Mouse (Mus musculus): ENCODE results near the gene Mtif3. TPM values are rescaled to one million over a fixed set of nuclear protein-coding genes. Genes with fewer than 3 reads are reported as not detected.

Mtif3 gene
- polyA plus RNA-seq, 1 experiment, result 12.3 TPM

- no peak overlapping the region for H3K4me3 ChIP-seq (replicated peaks; ENCODE audit: control insufficient read depth, low read depth, low read length)
- 69% methylated on average over 10 of the region's 10 CpGs for WGBS
- peaks cover 2% of the 10 kb centered on the region for H3K4me1 ChIP-seq (ENCODE audit: control insufficient read depth, insufficient read depth, low read length)
- TF ChIP-seq POLR2A (IDR thresholded peaks at IDR 0.05; ENCODE audit: borderline replicate concordance, control insufficient read depth, low read depth, low read length) (no peak), CTCF (IDR thresholded peaks at IDR 0.05; ENCODE audit: control insufficient read depth, insufficient read depth, low read length) (no peak)
- no peak overlapping the region for H3K27ac ChIP-seq (ENCODE audit: control insufficient read depth, insufficient read depth, low read depth, low read length, poor library complexity)
These were observed 8.4 kb upstream of the Mtif3 start for GRCm38 (mm10) chr5:146971776-146972561.

GRCm38 (mm10) chr5:146968695-146969393 is 5.2 kb upstream of the Mtif3 start:
- no peak overlapping the region for H3K27ac ChIP-seq (ENCODE audit: control insufficient read depth, insufficient read depth, low read depth, low read length, poor library complexity)
- TF ChIP-seq POLR2A (IDR thresholded peaks at IDR 0.05; ENCODE audit: borderline replicate concordance, control insufficient read depth, low read depth, low read length) (no peak), CTCF (IDR thresholded peaks at IDR 0.05; ENCODE audit: control insufficient read depth, insufficient read depth, low read length) (no peak)
- 78% methylated on average over 13 of the region's 13 CpGs for WGBS
- H3K4me3 ChIP-seq (replicated peaks; ENCODE audit: control insufficient read depth, low read depth, low read length), result no peak overlapping the region
- H3K4me1 ChIP-seq (ENCODE audit: control insufficient read depth, insufficient read depth, low read length), result peaks cover 2% of the 10 kb centered on the region

GRCm38 (mm10) chr5:146963937-146964278 is 308 bp upstream of the Mtif3 start:
- WGBS, result 64% methylated on average over 8 of the region's 8 CpGs
- Histone ChIP-seq H3K4me3 (replicated peaks; ENCODE audit: control insufficient read depth, low read depth, low read length) (no peak overlapping the region), H3K27ac (ENCODE audit: control insufficient read depth, insufficient read depth, low read depth, low read length, poor library complexity) (no peak overlapping the region), H3K4me1 (ENCODE audit: control insufficient read depth, insufficient read depth, low read length) (peaks cover 5% of the 10 kb centered on the region)
- TF ChIP-seq POLR2A (IDR thresholded peaks at IDR 0.05; ENCODE audit: borderline replicate concordance, control insufficient read depth, low read depth, low read length) (no peak), CTCF (IDR thresholded peaks at IDR 0.05; ENCODE audit: control insufficient read depth, insufficient read depth, low read length) (no peak)

GRCm38 (mm10) chr5:146956678-146957077 is 6.9 kb downstream of the Mtif3 start:
- WGBS, result 85% methylated on average over 18 of the region's 18 CpGs
- no peak for TF ChIP-seq POLR2A (IDR thresholded peaks at IDR 0.05; ENCODE audit: borderline replicate concordance, control insufficient read depth, low read depth, low read length)
- no peak for TF ChIP-seq CTCF (IDR thresholded peaks at IDR 0.05; ENCODE audit: control insufficient read depth, insufficient read depth, low read length)
- Histone ChIP-seq H3K4me3 (replicated peaks; ENCODE audit: control insufficient read depth, low read depth, low read length) (no peak overlapping the region), H3K4me1 (ENCODE audit: control insufficient read depth, insufficient read depth, low read length) (peaks cover 2% of the 10 kb centered on the region), H3K27ac (ENCODE audit: control insufficient read depth, insufficient read depth, low read depth, low read length, poor library complexity) (no peak overlapping the region)

GRCm38 (mm10) chr5:146955651-146956050 is 7.9 kb downstream of the Mtif3 start:
- no peak for TF ChIP-seq CTCF (IDR thresholded peaks at IDR 0.05; ENCODE audit: control insufficient read depth, insufficient read depth, low read length)
- no peak for TF ChIP-seq POLR2A (IDR thresholded peaks at IDR 0.05; ENCODE audit: borderline replicate concordance, control insufficient read depth, low read depth, low read length)
- Histone ChIP-seq H3K27ac (ENCODE audit: control insufficient read depth, insufficient read depth, low read depth, low read length, poor library complexity) (no peak overlapping the region), H3K4me3 (replicated peaks; ENCODE audit: control insufficient read depth, low read depth, low read length) (no peak overlapping the region), H3K4me1 (ENCODE audit: control insufficient read depth, insufficient read depth, low read length) (no peaks in the 10 kb centered on the region)
- 87% methylated on average over 5 of the region's 5 CpGs for WGBS

- TF ChIP-seq CTCF (IDR thresholded peaks at IDR 0.05; ENCODE audit: control insufficient read depth, insufficient read depth, low read length) (no peak), POLR2A (IDR thresholded peaks at IDR 0.05; ENCODE audit: borderline replicate concordance, control insufficient read depth, low read depth, low read length) (no peak)
- H3K4me3 ChIP-seq (replicated peaks; ENCODE audit: control insufficient read depth, low read depth, low read length), result no peak overlapping the region
- 94% methylated on average over 7 of the region's 7 CpGs for WGBS
- H3K4me1 ChIP-seq (ENCODE audit: control insufficient read depth, insufficient read depth, low read length), result no peaks in the 10 kb centered on the region
- H3K27ac ChIP-seq (ENCODE audit: control insufficient read depth, insufficient read depth, low read depth, low read length, poor library complexity), result no peak overlapping the region
These were observed 9.0 kb downstream of the Mtif3 start for GRCm38 (mm10) chr5:146954576-146954975.

- no peak for TF ChIP-seq CTCF (IDR thresholded peaks at IDR 0.05; ENCODE audit: control insufficient read depth, insufficient read depth, low read length)
- peak; percentile 77; the same call in 1 of the 2 replicates for TF ChIP-seq POLR2A (IDR thresholded peaks at IDR 0.05; ENCODE audit: borderline replicate concordance, control insufficient read depth, low read depth, low read length)
These were observed 15.0 kb downstream of the Mtif3 start, which contains the start of gene Gtf3a for GRCm38 (mm10) chr5:146948508-146949088. Gene Gtf3a (plus strand): TSS chr5:146948657.

GRCm38 (mm10) chr5:146948041-146948507 is 15.5 kb downstream of the Mtif3 start:
- 10% methylated on average over 10 of the region's 10 CpGs for WGBS
- no peak for TF ChIP-seq POLR2A (IDR thresholded peaks at IDR 0.05; ENCODE audit: borderline replicate concordance, control insufficient read depth, low read depth, low read length)
- TF ChIP-seq CTCF (IDR thresholded peaks at IDR 0.05; ENCODE audit: control insufficient read depth, insufficient read depth, low read length), result no peak

More at GRCm38 (mm10) chr5:146948508-146949088, 15.0 kb downstream of the Mtif3 start, which contains the start of gene Gtf3a:
- under 1% methylated on average over 62 of the region's 62 CpGs for WGBS
- Histone ChIP-seq H3K4me1 (ENCODE audit: control insufficient read depth, insufficient read depth, low read length) (no peaks in the 10 kb centered on the region; the same call in 1 of the 2 replicates), H3K27ac (ENCODE audit: control insufficient read depth, insufficient read depth, low read depth, low read length, poor library complexity) (peak within 1 kb of the TSS; percentile 67), H3K4me3 (replicated peaks; ENCODE audit: control insufficient read depth, low read depth, low read length) (peak within 1 kb of the TSS; percentile 93)

More at GRCm38 (mm10) chr5:146948041-146948507, 15.5 kb downstream of the Mtif3 start:
- Histone ChIP-seq H3K4me3 (replicated peaks; ENCODE audit: control insufficient read depth, low read depth, low read length) (peak overlapping the region; percentile 93), H3K27ac (ENCODE audit: control insufficient read depth, insufficient read depth, low read depth, low read length, poor library complexity) (peak overlapping the region; percentile 56), H3K4me1 (ENCODE audit: control insufficient read depth, insufficient read depth, low read length) (no peaks in the 10 kb centered on the region; the same call in 1 of the 2 replicates)
